Mouse (Mus musculus) lung, postnatal 36 days (tissue): Measurements from ENCODE around the gene Cep57l1.

Experiments used
- DNase-seq: peaks from one replicate; pipeline ENCODE4 v3.0.0; 2022; ENCODE audit warnings: mixed read lengths

Gene Cep57l1

GRCm38 (mm10) chr10:41674362-41674761 is 135.3 kb downstream of the Cep57l1 start:
- DNase-seq: no peak

DNA sequence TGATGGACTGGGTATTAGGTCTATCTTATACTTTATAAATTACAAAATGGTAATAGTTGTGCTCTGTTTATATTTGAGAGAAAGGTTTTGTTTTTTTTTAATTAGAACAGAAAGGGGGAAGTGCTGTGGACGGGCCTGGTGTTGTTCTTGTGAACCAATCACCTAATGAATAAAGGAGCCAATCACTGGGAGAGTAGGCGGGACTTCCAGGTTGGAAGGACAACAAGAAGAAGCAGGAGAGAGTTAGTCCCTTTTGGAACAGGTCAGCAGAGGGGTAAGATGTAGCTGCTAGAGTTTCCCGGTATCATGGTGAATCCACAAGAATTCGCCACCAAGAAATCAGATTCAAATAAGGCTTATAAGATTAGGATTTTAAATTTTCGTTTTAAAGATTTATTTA is 139.5 kb downstream of the Cep57l1 start:
- DNase-seq: no peak
